Mouse (Mus musculus) liver, embryonic 12.5 days (tissue): ENCODE results near the gene Prox1. TPM values are rescaled to one million over a fixed set of nuclear protein-coding genes. Genes with fewer than 3 reads are reported as not detected.

Experiments used
- polyA plus RNA-seq: library from polyadenylated mRNA; unstranded; fragments of >200 nt; fragmentation: Nextera tagmentation; extraction: Ambion mirVana; gene quantifications from 2 replicates; pipeline ENCODE4 v1.2.1, GENCODE M21; 2016

The Prox1 gene
- polyA plus RNA-seq, 1 experiment from 2014 or later = 7.6 TPM

Other genes with a start within 250 kb of the Prox1 start
- 49.0 and 53.4 TPM in 2 replicates for gene Smyd2, start 248.4 kb downstream of the Prox1 start, polyA plus RNA-seq